Mouse (Mus musculus) hindbrain, embryonic 15.5 days (tissue): ENCODE data around the gene Nbr1. TPM values are rescaled to one million over a fixed set of nuclear protein-coding genes. Genes with fewer than 3 reads are reported as not detected.

Experiments used
- polyA plus RNA-seq: library from polyadenylated mRNA; unstranded; fragments of >200 nt; fragmentation: Nextera tagmentation; extraction: Ambion mirVana; gene quantifications from 2 replicates; pipeline ENCODE4 v1.2.1, GENCODE M21; 2015

The Nbr1 gene
- polyA plus RNA-seq, 1 experiment from 2014 or later = 87.6 TPM

Other genes starting within 250 kb of the Nbr1 start
- 173 and 175 TPM in 2 replicates for gene Becn1, start 249.9 kb upstream of the Nbr1 start, polyA plus RNA-seq
- gene Psme3, start 235.9 kb upstream of the Nbr1 start, polyA plus RNA-seq = 115 and 116 TPM in 2 replicates
- gene Aoc2, start 227.1 kb upstream of the Nbr1 start, polyA plus RNA-seq = 1.5 and 2.1 TPM in 2 replicates
- gene Aoc3, start 221.5 kb upstream of the Nbr1 start, polyA plus RNA-seq = 0.13 and 0.14 TPM in 2 replicates
- not detected in 2 replicates for gene G6pc, start 184.6 kb upstream of the Nbr1 start, polyA plus RNA-seq
- gene Aarsd1, start 134.5 kb upstream of the Nbr1 start, polyA plus RNA-seq = 88.8 and 92.0 TPM in 2 replicates
- 7.2 and 7.9 TPM in 2 replicates for gene Gm27029, start 127.4 kb upstream of the Nbr1 start, polyA plus RNA-seq
- gene Rundc1, start 127.1 kb upstream of the Nbr1 start, polyA plus RNA-seq = 32.0 and 33.2 TPM in 2 replicates
- gene Ptges3l, start 126.8 kb upstream of the Nbr1 start, polyA plus RNA-seq = 3.0 and 4.0 TPM in 2 replicates
- 228 and 230 TPM in 2 replicates for gene Rpl27, start 109.9 kb upstream of the Nbr1 start, polyA plus RNA-seq
- 4.3 and 5.2 TPM in 2 replicates for gene Ifi35, start 103.7 kb upstream of the Nbr1 start, polyA plus RNA-seq
- 85.3 and 86.0 TPM in 2 replicates for gene Rnd2, start 87.2 kb upstream of the Nbr1 start, polyA plus RNA-seq
- gene Vat1, start 85.9 kb upstream of the Nbr1 start, polyA plus RNA-seq = 123 and 135 TPM in 2 replicates
- 2.8 and 3.0 TPM in 2 replicates for gene Brca1, start 194 bp upstream of the Nbr1 start, polyA plus RNA-seq
- gene Tmem106a, start 30.1 kb downstream of the Nbr1 start, polyA plus RNA-seq = 5.0 and 5.3 TPM in 2 replicates
- not detected in 2 replicates for gene Gm11634, start 47.1 kb downstream of the Nbr1 start, polyA plus RNA-seq
- gene Rdm1, start 75.0 kb downstream of the Nbr1 start, polyA plus RNA-seq = 17.9 and 19.8 TPM in 2 replicates
- 5.6 and 7.6 TPM in 2 replicates for gene Arl4d, start 113.4 kb downstream of the Nbr1 start, polyA plus RNA-seq
- gene Dhx8, start 180.8 kb downstream of the Nbr1 start, polyA plus RNA-seq = 28.8 and 29.2 TPM in 2 replicates
- gene Etv4, start 233.2 kb downstream of the Nbr1 start, polyA plus RNA-seq = 14.4 and 21.3 TPM in 2 replicates